Mouse (Mus musculus) layer of hippocampus, postnatal 25 days (tissue): Measurements from ENCODE around the gene Phf24. TPM values are rescaled to one million over a fixed set of nuclear protein-coding genes. Genes with fewer than 3 reads are reported as not detected.

Experiments
- DNase-seq, 2 experiments: peaks; one replicate each; pipeline ENCODE4 v3.0.0; 2022; ENCODE audit warnings: mixed read lengths in 2 of 2, low spot score in 1 of 2; ENCODE audit errors: extremely low spot score in 1 of 2
- total RNA-seq, 2 experiments: library from RNA; stranded (reverse); gene quantifications; 2 replicates each; pipeline ENCODE4 v1.2.3; 2021

Gene Phf24
- total RNA-seq, 2 experiments from 2014 or later = 137 to 149 TPM

DNA sequence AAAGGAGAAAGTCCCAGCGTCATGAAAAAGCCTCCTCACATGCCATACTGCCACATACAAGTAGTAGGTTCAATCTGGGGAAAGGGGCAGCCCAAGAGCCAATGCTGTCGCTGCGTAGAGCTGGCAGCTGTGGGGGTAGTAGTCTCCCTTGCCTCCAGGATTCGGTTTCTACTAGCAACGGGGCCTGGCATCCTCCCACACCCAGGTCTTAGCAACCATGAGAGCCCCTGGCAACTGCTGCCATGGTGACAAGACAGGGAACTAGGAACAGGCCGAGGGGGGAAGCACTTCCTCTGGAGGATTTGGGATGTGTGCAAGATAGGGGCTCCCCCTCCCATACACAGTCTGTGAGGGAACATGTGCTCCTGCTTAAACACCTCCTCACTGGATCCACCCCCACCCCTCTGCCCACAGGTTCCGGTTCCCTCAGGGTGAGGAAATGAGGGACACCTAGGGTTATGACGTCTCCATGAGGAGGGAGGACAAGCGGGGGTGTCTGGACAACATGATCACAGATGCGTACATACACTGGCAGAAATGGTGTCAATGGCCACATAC is 30.4 kb downstream of the Phf24 start:
- peak; percentile 69 to 72 for DNase-seq

DNA sequence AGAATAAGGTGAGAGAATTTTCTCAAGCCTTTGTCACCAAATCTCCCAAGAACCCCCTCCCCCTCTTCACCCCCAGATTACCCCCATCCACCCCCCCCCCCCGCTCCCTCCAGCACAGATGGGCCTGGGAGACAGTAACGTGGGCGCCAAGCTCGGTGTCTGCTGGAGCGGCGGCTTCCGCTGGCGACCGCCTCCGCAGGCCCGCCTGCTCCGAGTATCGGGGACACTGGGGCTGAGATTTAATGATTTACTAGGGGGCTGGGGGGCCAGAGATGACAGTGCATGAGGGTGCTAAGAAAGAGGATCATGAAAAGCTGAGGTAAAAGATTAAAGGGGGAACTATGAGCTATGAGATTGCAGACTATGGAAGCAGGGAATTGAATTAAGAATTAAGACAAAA is 32.1 kb downstream of the Phf24 start:
- peak in 1 of 2 experiments; percentile 42 for DNase-seq

DNA sequence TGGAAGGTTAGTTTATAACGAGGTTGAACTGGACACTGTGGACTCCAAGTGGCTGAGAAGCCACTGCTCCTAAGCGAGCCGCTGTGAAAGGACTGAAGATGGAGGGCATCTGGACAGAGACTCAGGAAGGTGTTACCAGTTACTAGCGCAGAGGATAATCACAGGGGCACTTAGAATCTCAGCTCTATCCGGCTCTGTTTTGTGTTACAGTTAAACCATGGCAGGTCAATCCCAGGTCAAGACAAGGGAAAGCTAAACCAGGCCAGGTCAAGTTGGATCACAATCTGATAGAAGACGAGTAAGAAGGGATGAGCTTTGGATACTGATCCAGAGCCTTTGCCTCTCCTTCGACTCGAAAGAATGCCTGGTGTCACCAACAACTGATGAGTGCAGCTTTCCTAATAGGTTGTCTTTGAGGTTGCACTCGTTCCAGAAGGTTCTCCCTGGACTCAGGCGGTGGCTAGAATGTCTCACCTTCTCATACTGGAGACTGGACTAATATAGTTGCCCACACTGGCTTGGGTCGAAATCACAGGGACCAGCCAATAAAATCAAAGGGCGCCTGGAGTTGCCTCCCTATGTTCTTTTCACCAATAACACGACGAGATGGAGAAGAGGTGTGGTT is 32.7 kb downstream of the Phf24 start:
- DNase-seq = no peak

GRCm38 (mm10) chr4:42949676-42950051 is 33.2 kb downstream of the Phf24 start, which contains the start of gene Dnajb5:
Gene Dnajb5, plus strand, starts transcription at chr4:42949814.
- DNase-seq = peak; percentile 95 to 99

DNA sequence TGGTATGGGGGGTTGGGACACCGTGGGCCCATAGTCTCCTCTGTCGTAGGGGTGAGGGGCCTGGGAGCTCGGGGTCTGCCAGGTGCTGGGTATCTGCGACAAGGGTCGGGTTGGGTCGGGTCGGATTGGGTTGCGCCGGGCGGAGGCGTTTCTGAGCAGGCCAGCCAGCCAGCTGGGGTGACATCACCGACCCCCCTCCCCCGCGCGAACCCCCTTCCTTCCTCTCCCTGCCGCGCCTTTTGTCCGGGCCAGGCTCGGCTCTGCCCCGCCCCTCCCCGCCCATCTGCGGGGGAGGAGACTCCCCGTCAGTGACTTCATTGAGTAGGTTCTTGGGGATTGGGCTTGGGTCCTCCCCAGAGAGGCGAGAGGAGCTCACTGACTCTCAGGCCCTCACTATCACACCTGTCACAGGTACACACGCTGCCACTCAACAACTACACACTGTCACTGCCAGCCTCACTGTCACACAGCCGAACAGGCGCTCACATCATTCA is 33.7 kb downstream of the Phf24 start:
- peak; percentile 69 to 77 for DNase-seq

DNA sequence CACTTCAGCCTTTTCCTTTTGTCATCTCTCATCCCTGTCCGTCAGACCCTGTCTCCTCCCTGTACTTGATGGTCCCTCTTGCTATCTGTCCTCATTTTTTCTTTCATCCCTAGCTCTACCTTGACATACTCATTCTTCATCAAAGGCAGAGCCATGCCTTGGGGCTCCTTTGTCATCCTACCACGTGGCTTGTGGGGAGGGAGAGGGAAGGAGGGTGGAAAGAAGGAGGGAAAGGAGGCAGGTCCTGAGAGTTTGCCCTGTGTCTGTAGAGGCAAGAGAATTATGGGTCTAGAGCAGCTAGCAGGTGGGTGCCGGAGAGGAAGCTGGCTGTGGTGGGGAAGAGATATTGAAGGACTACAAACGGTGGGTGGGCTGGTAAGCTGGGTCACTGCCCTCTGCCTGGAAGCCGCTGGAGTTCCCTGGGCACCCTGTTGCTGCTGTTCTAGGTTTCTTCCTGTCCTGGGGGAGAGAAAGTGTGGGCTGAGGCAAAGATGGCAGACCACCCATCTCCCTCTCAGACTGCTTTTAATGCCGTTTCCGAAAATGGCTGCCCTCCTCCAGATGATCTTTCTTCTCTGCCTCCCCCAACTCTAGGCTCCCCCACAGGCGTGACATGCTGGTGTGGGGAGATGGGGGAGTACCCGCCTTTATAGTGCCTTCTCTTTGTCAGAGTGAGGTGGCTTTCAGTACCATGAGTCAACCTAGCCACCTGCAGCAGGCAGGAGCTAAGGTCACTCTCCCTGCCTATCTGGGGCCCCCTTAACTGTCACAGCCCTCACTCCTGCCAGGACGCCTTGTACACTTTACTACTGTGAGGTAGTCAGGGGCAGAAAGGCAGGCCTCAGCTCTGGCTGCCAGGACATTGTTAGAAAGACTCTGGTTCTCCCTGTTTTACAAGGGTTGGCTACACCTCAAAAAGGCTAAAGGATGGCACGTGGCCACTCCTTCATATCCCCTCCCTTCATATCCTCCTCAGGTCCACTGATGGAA is 35.0 kb downstream of the Phf24 start:
- DNase-seq = no peak

GRCm38 (mm10) chr4:42952563-42952962 is 36.1 kb downstream of the Phf24 start:
- DNase-seq = no peak

- DNase-seq = peak in 1 of 2 experiments; percentile 46
Measured at GRCm38 (mm10) chr4:42953435-42954094, 37.1 kb downstream of the Phf24 start.

DNA sequence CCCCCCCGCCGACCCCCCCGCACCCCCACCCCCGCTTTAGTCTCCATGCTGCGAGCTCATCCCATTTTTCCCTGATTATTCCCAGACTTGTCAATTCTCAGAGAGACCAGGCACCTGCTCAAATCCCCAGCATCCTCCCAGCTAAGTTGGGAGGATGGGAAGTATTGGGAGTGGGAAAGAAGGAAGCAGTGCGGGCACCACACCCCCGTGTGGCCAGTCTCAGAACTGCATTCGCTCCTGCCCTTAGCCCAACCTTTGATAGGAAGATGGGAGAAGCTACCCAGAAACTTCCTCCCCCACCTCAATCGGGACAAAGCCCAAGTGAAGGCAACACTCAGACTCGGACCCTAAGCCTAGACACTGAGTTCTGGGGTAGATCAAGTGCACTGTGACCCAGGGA is 37.8 kb downstream of the Phf24 start:
- DNase-seq = peak; percentile 77 to 90

GRCm38 (mm10) chr4:42955200-42955599 is 38.7 kb downstream of the Phf24 start:
- DNase-seq = no peak

DNA sequence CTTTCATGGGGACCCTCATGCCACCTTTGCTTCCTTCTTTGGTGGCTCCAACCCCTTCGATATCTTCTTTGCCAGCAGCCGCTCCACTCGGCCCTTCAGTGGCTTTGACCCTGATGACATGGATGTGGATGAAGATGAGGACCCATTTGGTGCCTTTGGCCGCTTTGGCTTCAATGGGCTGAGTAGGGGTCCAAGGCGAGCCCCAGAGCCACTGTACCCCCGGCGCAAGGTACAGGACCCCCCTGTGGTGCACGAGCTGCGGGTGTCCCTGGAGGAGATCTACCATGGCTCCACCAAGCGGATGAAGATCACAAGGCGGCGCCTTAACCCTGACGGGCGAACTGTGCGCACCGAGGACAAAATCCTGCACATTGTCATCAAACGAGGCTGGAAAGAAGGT is 40.1 kb downstream of the Phf24 start:
- no peak for DNase-seq

DNA sequence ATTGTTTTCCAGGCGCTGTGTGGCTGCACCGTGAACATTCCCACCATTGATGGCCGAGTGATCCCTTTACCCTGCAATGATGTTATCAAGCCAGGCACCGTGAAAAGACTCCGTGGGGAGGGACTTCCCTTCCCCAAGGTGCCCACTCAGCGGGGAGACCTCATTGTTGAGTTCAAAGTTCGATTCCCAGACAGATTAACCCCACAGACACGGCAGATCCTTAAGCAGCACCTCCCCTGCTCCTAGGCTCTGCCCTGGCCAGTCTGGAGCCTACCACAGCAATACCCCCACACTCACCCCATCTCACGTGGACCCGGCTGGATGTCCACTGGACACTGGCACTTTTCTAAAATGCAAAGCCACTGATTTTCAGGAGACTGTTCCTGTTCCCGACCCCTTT is 40.8 kb downstream of the Phf24 start:
- DNase-seq = no peak

DNA sequence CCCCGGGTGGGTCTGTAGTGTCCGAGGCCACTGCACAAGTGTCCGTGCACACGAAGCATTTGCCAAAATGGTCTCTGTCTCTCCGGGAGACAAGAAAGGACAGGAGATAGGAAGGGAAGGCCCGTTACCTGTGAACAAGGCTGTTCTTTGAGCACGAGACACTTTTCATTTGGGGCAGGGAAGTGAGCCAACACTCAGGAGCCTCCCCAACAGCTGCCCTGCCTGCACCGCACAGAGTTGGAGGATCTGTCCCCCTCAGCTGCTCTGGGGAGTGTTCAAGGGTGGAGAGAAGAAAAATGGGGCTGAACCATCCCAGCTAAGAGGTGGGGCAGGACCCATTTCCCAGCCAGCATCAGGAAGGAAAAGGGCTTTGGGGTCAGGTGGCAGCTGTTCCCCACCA is 41.5 kb downstream of the Phf24 start:
- no peak for DNase-seq

DNA sequence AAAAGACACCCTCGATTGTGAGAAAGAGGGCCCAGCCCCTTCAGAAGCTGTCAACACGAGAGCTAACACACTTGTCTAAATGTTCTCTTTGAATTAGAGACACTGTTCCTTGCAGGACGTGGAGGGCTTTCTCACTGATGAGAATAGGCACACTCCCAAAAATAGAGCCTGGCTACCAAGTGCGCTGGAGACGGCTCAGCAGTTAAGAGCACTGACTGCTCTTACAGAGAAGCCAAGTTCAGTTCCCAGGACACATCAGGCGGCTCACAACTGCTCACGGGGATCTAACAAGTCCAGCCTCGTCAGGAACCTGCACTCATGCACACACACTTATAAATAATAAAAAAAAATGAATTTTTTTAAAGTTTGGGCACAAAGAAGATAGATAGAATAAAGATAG is 42.5 kb downstream of the Phf24 start:
- no peak for DNase-seq

DNA sequence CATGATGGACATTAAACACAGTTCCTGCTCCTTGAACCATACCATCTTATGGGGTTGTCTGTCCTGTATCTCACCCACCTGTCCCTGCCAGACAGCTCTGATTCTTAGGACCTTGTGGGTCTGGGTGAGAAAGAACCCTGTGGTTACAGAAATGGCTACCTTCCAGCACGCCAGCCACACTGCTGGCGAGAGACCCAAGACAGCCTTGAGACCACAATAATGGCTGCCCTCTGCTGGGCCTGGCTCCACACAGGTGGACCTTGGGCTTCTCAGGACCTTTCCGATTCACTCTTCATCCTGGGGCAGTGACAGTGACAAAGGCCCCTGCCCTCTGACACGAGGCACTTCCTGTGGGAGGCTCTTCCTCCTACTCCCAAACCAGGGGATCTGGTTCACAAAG is 42.9 kb downstream of the Phf24 start:
- no peak for DNase-seq

GRCm38 (mm10) chr4:42961592-42961991 is 45.1 kb downstream of the Phf24 start:
- DNase-seq = peak in 1 of 2 experiments; percentile 73

DNA sequence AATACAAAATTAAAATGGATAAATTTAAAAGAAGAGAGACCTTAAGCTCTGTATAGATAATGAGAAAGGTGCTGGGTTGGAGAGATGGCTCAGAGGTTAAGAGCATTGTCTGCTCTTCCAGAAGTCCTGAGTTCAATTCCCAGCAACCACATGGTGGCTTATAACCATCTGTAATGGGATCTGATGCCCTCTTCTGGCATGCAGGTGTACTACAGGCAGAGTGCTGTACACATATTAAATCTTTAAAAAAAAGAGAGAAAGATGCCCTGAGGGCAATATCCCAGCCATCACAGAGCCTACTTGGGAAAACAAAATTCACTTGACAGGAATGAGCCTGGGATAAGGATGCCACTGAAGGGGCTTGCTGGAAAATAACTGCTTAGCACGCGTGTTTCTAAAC is 47.0 kb downstream of the Phf24 start:
- DNase-seq = no peak

DNA sequence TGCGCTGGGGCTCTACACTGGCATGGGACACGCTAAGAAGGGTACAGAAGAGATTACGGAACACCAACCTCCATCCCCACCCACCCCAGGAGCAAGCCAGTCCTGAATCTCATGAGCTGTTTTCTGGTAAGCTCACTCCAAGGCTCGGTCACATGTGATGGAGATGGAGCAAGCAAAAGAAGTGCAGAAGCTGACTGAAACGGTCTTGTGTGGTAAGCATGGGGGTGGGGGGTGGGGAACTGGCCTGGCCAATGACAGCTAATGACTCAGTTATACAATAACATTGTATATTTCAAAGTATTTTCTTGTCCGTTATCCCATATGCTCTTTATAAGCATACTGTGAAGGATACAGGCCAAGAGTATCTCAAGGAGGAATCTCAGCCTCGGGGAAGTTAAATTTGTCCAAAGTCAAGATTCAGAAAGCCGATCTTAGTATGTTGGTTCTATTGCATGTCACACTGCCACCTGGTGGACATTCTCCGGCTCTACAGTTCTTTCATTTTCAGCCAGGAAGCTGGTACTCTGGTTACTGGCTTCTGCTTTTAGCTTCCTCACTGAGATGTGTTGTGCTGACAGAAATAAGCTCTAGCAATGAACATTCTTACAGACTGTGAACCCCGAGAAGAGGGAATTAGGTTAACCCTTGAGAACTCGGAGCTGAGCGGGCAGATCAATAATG is 48.7 kb downstream of the Phf24 start:
- no peak for DNase-seq

DNA sequence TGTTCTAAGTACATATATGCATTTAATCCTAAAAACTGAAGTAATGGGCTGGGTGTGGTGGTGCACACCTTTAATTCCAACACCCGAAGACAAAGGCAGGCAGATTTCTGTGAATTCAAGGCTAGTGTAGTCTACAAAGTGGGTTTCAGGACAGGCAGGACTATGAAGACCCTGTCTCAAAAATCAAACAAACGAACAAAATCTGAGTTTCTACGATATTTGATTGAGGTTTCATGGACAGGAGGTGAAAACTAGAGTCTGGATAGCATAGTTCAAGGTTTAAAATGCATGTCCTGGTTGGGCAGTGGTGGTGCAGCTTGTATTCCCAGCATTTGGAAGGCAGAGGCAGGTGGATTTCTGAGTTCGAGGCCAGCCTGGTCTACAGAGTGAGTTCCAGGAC is 52.8 kb downstream of the Phf24 start, which contains the start of gene 1700022I11Rik:
Gene 1700022I11Rik (plus strand): TSS at position 301 of the 400 bp plus-strand sequence.
- DNase-seq = no peak

- DNase-seq = no peak
Measured at GRCm38 (mm10) chr4:42972952-42973351, 56.5 kb downstream of the Phf24 start.
